ENCODE assay signal across 27 mouse cellular contexts in genomic region chr4:53567065-53567464, GRCm38 (mm10).
"Had no signal": no experiment of that assay in that cellular context is flagged by ENCODE, and none has a peak within 500 bp of the region (broad histone marks: within the 10 kb centered on the region; RNA-seq: fewer than 3 reads in every experiment).

No protein-coding gene starts in this region.

- H3K27ac ChIP-seq: gastrocnemius, adult 2 months; heart, adult 2 months; heart, embryonic 13.5 days; heart, embryonic 15.5 days; hindbrain, embryonic 13.5 days; hindbrain, embryonic 15.5 days; hindbrain, postnatal 0 days; kidney, embryonic 15.5 days; kidney, postnatal 0 days; layer of hippocampus, adult 2 months; left cerebral cortex, adult 2 months; limb, embryonic 10.5 days; limb, embryonic 12.5 days had no signal

- H3K4me1 ChIP-seq: heart, embryonic 13.5 days; heart, embryonic 15.5 days; hindbrain, embryonic 13.5 days; hindbrain, embryonic 15.5 days; kidney, embryonic 15.5 days; limb, embryonic 10.5 days; limb, embryonic 12.5 days had no signal

- H3K4me2 ChIP-seq: heart, embryonic 11.5 days; heart, embryonic 13.5 days; heart, embryonic 15.5 days; hindbrain, embryonic 13.5 days; hindbrain, embryonic 15.5 days; kidney, embryonic 15.5 days; limb, embryonic 12.5 days; liver, embryonic 11.5 days had no signal

- H3K9me3 ChIP-seq: heart, embryonic 13.5 days; heart, embryonic 15.5 days; hindbrain, embryonic 13.5 days; hindbrain, embryonic 15.5 days; kidney, embryonic 15.5 days; limb, embryonic 10.5 days; limb, embryonic 12.5 days had no signal

- DNase-seq: gastrocnemius, adult 2 months; gastrocnemius, postnatal 10 days; gastrocnemius, postnatal 25 days; heart, adult 11 months; heart, adult 2 months; heart, postnatal 14 days; heart, postnatal 36 days; kidney, adult 11 months; kidney, adult 2 months; kidney, adult 9 months; kidney, postnatal 14 days; kidney, postnatal 4 days; liver had no signal

- ATAC-seq: hindbrain, postnatal 0 days; intestine, embryonic 16.5 days had no signal

- H3K27me3 ChIP-seq: heart, embryonic 13.5 days; heart, embryonic 15.5 days; hindbrain, embryonic 13.5 days; hindbrain, embryonic 15.5 days; kidney, embryonic 15.5 days; limb, embryonic 12.5 days had no signal

- H3K9ac ChIP-seq: heart, embryonic 13.5 days; heart, embryonic 15.5 days; hindbrain, embryonic 13.5 days; hindbrain, embryonic 15.5 days; kidney, embryonic 15.5 days; limb, embryonic 12.5 days had no signal

- H3K4me3 ChIP-seq: gastrocnemius, adult 2 months; heart, adult 2 months; heart, embryonic 13.5 days; heart, embryonic 15.5 days; hindbrain, embryonic 13.5 days; hindbrain, embryonic 15.5 days; kidney, embryonic 15.5 days; layer of hippocampus, adult 2 months; left cerebral cortex, adult 2 months; limb, embryonic 10.5 days; limb, embryonic 12.5 days had no signal
